Mouse (Mus musculus) granulocyte monocyte progenitor cell, adult 5-6 weeks (primary cell): Measurements from ENCODE around the gene Tcerg1l. TPM values are rescaled to one million over a fixed set of nuclear protein-coding genes. Genes with fewer than 3 reads are reported as not detected.

Source experiments
- ATAC-seq: replicated peaks from 2 replicates; pipeline ENCODE4 v1.8.0; 2016; ENCODE audit warnings: mild to moderate bottlenecking, moderate TSS enrichment, inconsistent platforms; ENCODE audit not compliant: poor library complexity, severe bottlenecking
- total RNA-seq, 2 experiments: library from RNA; stranded (forward) in 1 of 2; stranded (reverse) in 1 of 2; fragments of 200-712, 200-1000 nt in 1 of 2; fragments of >200 nt in 1 of 2; fragmentation: Nextera tagmentation in 1 of 2; gene quantifications; 2 replicates each; pipeline ENCODE4 v1.2.3; 2014 to 2017

The Tcerg1l gene
- total RNA-seq, 2 experiments from 2014 or later = not detected

- no peak for ATAC-seq
These were observed 30.0 kb downstream of the Tcerg1l start for GRCm38 (mm10) chr7:138367570-138367969.

GRCm38 (mm10) chr7:138365519-138365918, 32.0 kb downstream of the Tcerg1l start:
- no peak for ATAC-seq

- no peak for ATAC-seq
These were observed 40.1 kb downstream of the Tcerg1l start for GRCm38 (mm10) chr7:138357475-138357874.

- ATAC-seq = no peak
These were observed 40.7 kb downstream of the Tcerg1l start for GRCm38 (mm10) chr7:138356655-138357449.

GRCm38 (mm10) chr7:138345451-138345850, 52.1 kb downstream of the Tcerg1l start:
- no peak for ATAC-seq

- ATAC-seq = no peak
These were observed 59.1 kb downstream of the Tcerg1l start for GRCm38 (mm10) chr7:138338451-138338850.

- no peak for ATAC-seq
These were observed 59.6 kb downstream of the Tcerg1l start for GRCm38 (mm10) chr7:138337946-138338345.

- peak; percentile 85 for ATAC-seq
These were observed 64.9 kb downstream of the Tcerg1l start for GRCm38 (mm10) chr7:138332504-138333168.

- ATAC-seq = no peak
These were observed 66.3 kb downstream of the Tcerg1l start for GRCm38 (mm10) chr7:138331266-138331665.

- ATAC-seq = no peak
These were observed 68.9 kb downstream of the Tcerg1l start for GRCm38 (mm10) chr7:138328637-138329036.

- ATAC-seq = no peak
These were observed 70.8 kb downstream of the Tcerg1l start for GRCm38 (mm10) chr7:138326760-138327159.

- no peak for ATAC-seq
These were observed 83.8 kb downstream of the Tcerg1l start for GRCm38 (mm10) chr7:138313733-138314132.

GRCm38 (mm10) chr7:138306126-138306525, 91.4 kb downstream of the Tcerg1l start:
- ATAC-seq = no peak

- ATAC-seq = no peak
These were observed 112.7 kb downstream of the Tcerg1l start for GRCm38 (mm10) chr7:138284790-138285189.

- ATAC-seq = no peak
These were observed 122.3 kb downstream of the Tcerg1l start for GRCm38 (mm10) chr7:138275263-138275662.

GRCm38 (mm10) chr7:138271328-138271727, 126.2 kb downstream of the Tcerg1l start:
- ATAC-seq = no peak

- no peak for ATAC-seq
These were observed 128.1 kb downstream of the Tcerg1l start for GRCm38 (mm10) chr7:138269386-138269785.

- no peak for ATAC-seq
These were observed 129.4 kb downstream of the Tcerg1l start for GRCm38 (mm10) chr7:138267976-138268646.

- no peak for ATAC-seq
These were observed 148.9 kb downstream of the Tcerg1l start for GRCm38 (mm10) chr7:138248612-138249011.

GRCm38 (mm10) chr7:138248176-138248575, 149.4 kb downstream of the Tcerg1l start:
- peak; percentile 58 for ATAC-seq

- peak; percentile 36; the same call in 1 of the 2 replicates for ATAC-seq
These were observed 150.8 kb downstream of the Tcerg1l start for GRCm38 (mm10) chr7:138246684-138247083.
